Mouse (Mus musculus): ENCODE data around the gene Syna.

DNA sequence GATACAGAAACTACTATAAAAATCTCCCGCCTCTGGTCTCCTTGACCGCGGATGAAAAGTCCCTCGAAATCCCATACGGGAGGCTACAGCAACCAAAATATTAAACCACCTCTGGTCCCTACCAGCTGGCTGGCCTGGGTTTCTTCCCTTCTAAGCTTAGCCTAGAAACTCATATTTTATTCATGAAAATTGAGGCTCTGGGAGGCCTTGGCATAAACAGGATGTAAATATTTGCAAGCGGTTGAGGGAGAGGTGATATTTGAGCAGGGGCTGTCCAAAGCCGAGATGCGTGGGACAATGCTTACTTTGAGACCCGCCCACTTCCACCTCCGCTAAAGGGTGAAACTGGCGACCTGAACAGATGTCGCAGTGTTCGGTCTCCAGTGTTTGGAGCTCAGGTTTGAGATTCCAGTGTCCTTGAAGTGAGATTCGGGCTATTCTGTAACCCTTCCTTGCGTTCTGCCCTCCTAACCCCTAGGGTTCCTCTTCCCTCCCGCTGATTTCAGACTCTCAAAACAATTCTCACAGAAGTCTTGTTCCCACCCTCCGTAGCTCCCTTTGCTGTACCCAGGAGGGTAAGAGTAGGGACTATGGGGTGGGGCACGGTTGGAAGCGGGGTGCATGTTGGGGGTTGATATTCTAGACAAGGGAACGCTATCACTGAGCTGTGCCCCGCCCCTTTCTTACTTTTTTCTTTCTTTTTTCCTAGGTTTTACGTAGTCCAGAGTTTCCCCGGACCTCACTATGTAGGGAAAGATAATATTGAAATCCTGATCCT is 11.9 kb upstream of the Syna start:
- TF ChIP-seq CTCF (IDR thresholded peaks at IDR 0.05; ENCODE audit: low read depth, low read length), result no peak
- TF ChIP-seq POLR2A (IDR thresholded peaks at IDR 0.05; ENCODE audit: insufficient read depth, low read length), result no peak
- TF ChIP-seq EP300 (IDR thresholded peaks at IDR 0.05; ENCODE audit: insufficient read depth, low read depth, low read length), result no peak

Measured in ES-Bruce4 (cell line).